Mouse (Mus musculus) heart, adult 18-20 months (tissue): ENCODE measurements at regions not wholly inside any gene's neighbourhood (a gene's known extent, or its start where the extent isn't known, plus 50 kb on each side); places are given as distances from the start of the nearest gene placed in this dataset.

Source experiments
- DNase-seq, 2 experiments: peaks; one replicate each; pipeline ENCODE4 v3.0.0; 2021 to 2022; ENCODE audit warnings: mixed read lengths in 1 of 2

GRCm38 (mm10) chr14:98833230-98833999, 160.7 kb downstream of the Rpl36a-ps1 start:
- no peak for DNase-seq

GRCm38 (mm10) chr14:98832401-98832800, 161.7 kb downstream of the Rpl36a-ps1 start:
- DNase-seq, result no peak

- DNase-seq, result no peak
Measured at GRCm38 (mm10) chr14:98829958-98830633, 164.0 kb downstream of the Rpl36a-ps1 start.

DNA sequence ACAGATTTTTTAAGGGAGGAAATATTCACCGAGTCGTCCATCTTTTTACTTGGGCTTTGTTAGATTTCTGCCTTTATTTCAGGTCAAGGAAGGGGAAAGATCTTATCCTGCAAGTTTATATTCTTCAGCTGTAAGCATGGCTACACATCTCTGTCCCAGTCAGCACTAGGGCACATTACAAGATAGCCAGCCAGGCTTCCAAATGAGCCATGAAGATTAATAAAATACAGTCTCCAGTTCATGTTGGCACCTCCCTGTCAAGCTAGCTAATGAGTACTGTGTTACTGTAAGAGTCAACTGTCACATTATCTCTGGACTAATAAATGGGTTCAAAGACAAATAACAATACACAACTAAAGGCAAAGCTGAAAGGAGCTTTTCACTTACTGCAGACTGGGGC, 166.6 kb downstream of the Rpl36a-ps1 start:
- no peak for DNase-seq

- no peak for DNase-seq
Measured at GRCm38 (mm10) chr14:98813657-98814056, 180.5 kb downstream of the Rpl36a-ps1 start.

DNA sequence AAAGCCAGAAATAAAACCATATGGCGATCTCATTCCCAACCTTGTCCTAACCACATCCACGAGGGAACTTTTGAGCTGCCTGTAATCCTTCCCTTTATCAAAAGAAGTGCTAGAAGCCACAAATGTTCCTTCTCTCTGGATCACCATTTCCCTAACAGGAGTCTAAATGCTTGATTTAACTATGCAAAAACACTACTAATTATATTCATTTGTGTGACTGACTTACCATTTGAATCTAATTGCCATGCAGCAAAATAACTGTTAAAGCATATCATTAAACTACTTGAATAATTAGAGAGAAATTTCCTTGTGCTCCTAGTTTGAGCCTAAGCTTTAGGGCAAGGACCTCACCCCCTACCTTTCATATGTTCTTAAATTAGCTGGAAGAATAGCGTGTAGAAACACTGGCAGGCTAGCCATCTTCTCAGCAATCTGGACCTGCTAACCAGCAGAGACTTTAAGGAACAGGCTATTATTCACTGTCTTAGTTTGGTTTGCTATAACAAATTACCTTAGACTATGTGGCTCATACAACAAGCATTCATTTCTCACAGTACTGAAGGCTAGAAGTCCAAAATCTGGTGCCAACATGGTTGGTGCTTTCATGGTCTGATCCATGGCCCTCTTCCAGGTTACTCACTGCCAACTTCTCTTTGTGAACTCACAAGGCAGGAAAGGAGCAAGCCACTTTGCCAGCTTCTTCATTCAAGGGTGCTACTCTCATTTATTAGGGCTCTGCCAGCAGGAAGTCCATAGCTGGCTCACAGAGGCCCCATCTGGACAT, 183.7 kb downstream of the Rpl36a-ps1 start:
- DNase-seq, result peak; percentile 7 to 32

- no peak for DNase-seq
Measured at GRCm38 (mm10) chr14:98808117-98808516, 186.0 kb downstream of the Rpl36a-ps1 start.

DNA sequence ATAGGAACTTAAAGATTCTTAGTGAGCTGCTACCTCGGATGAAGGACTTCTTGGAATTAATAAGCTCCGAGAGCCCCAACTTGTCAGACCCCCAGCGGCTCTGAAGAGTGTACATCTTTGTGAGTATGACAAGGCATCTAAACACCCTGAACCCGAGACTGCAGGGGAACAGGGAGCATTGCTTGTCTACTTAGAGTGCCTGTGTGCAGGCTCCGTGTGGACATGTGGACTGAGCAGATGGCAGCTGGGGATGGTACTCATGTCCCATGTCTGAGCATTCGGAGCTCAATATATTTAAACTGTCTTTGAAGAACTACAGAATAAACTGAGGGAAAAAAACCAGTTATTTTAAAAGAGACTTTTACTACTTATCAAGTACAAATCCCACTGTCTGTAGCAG, 189.1 kb downstream of the Rpl36a-ps1 start:
- DNase-seq, result no peak

GRCm38 (mm10) chr14:98801293-98801692, 192.8 kb downstream of the Rpl36a-ps1 start:
- no peak for DNase-seq

DNA sequence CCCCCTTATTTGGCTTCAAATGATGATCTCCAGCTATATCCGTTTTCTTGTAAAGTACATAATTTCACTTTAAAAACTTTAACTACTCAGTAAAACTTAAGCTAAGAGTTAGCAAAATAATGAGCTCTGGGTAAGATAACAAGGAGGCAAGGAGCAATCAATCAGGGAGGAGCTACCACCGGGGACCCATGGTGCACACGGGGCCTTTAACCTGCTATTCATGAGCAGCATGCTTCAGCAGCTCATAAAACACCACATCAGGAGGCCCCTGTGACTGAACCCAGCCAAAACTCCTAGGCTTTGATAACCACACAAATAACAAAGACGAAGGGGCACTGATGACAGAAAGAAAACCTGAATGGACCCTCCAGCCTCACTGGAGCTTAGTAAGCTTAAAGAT, 202.1 kb downstream of the Rpl36a-ps1 start:
- no peak for DNase-seq

DNA sequence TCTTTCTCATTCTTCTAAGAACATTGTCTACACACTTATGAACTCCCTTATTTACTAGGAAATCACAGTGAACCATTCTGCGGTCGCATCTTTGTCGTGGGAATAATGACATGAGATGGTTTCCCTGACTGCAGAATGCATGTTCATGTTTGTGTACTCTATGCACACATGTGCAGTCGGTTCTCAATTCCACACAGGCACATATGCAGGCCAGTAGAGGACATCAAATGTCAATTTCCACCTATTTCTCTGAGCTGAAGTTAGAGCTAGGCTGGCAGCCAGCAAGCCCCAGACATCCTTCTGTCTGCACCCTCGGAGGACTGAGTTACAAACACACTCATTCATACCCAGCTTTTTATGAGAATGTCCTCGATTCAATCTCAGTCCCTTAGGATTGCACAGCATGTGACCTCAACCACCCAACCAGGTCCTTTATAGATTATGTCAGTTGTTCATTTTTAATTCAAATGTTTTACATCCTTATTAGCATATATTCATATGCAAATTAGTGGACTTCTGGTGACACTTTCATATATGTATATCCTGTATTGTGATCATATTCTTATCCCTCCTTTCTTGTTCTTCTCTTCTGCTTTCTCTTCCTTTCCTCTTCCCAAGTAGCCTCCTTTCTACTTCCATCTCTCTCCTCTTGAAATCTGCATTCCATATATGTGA, 202.7 kb downstream of the Rpl36a-ps1 start:
- no peak for DNase-seq

GRCm38 (mm10) chr14:98789794-98790193, 204.3 kb downstream of the Rpl36a-ps1 start:
- DNase-seq, result no peak

- DNase-seq, result no peak
Measured at GRCm38 (mm10) chr14:98781711-98782110, 212.4 kb downstream of the Rpl36a-ps1 start.

- DNase-seq, result no peak
Measured at GRCm38 (mm10) chr14:98772080-98772479, 222.0 kb downstream of the Rpl36a-ps1 start.

- DNase-seq, result no peak
Measured at GRCm38 (mm10) chr14:98768845-98769244, 225.3 kb downstream of the Rpl36a-ps1 start.

GRCm38 (mm10) chr14:98767481-98767880, 226.6 kb downstream of the Rpl36a-ps1 start:
- no peak for DNase-seq

- no peak for DNase-seq
Measured at GRCm38 (mm10) chr14:98765358-98765757, 228.8 kb downstream of the Rpl36a-ps1 start.

- DNase-seq, result no peak
Measured at GRCm38 (mm10) chr14:98750766-98751165, 243.4 kb downstream of the Rpl36a-ps1 start.

GRCm38 (mm10) chr14:98749086-98750027, 244.8 kb downstream of the Rpl36a-ps1 start:
- DNase-seq, result no peak

DNA sequence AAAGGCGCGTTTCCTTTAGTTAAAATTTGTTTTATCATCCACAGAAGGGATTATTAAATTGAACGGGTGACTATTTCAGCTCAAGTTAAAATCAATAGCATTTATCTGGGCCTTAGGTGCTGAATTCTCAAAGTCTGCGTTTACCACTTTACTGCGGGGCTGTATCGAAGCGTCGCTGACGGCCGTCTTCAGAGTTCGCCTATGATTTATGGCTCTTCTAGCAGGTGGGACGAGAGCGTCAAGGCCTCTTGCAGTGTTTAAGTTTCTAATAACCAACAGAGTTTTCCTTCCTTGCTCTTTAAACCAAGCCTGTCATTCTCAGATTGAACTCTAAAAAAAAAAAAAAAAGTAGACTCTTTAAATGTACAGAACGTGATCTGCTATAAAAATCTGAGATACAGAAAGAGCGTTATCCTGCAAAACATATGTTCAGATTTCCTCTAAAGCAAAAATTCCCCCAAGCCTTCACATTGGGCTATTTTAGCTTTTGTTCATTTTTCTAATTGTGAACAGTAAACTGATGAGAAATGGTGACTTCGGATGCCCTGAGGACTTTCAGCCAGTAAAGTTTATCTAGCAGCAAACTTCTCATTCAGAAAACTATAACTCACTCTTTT, 246.9 kb downstream of the Rpl36a-ps1 start:
- no peak for DNase-seq

DNA sequence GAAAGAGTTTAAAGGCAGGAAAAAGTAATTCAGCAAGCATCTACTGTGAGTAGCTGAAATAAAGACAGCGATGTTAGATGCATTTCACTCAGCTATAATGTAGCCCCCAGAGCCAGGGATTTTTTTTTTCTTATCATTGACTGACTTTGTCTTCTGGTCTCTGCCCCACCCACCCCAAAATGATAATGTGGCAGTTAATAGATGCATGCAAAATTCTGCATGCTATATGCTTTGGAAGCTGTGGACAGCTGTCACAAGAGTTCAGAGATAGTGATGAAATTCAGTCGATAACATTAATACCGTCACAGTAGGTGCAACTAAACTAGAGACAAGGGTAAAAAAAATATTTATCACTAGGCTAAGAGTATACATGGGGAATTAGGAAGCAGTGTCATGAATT, 263.7 kb downstream of the Rpl36a-ps1 start:
- no peak for DNase-seq
